Mouse (Mus musculus) limb, embryonic 10.5 days (tissue): ENCODE data around the gene Tlr2. TPM values are rescaled to one million over a fixed set of nuclear protein-coding genes. Genes with fewer than 3 reads are reported as not detected.
A peak's percentile ranks its signal among the peaks of the same experiment; 100 is the strongest.

Experiments used
- DNase-seq: peaks from one replicate; pipeline ENCODE4 v3.0.0-alpha.2; 2017; ENCODE audit warnings: low spot score
- H3K27ac ChIP-seq: fragments of 300-500 bp; sonication (generic); 2 replicates; pipeline ENCODE4 v1.5.1; 2016; ENCODE audit warnings: mild to moderate bottlenecking
- H3K27me3 ChIP-seq: fragments of 300-500 bp; sonication (generic); 2 replicates; pipeline ENCODE4 v1.6.1; 2016; ENCODE audit warnings: low read depth, mild to moderate bottlenecking; ENCODE audit not compliant: poor library complexity, severe bottlenecking
- H3K36me3 ChIP-seq: fragments of 300-500 bp; sonication (generic); 2 replicates; pipeline ENCODE4 v1.6.1; 2016; ENCODE audit warnings: mild to moderate bottlenecking, moderate library complexity
- H3K4me1 ChIP-seq: fragments of 300-500 bp; sonication (generic); 2 replicates; pipeline ENCODE4 v1.6.1; 2016
- H3K4me3 ChIP-seq: fragments of 300-500 bp; sonication (generic); 2 replicates; pipeline ENCODE4 v1.5.1; 2016; ENCODE audit warnings: mild to moderate bottlenecking, moderate library complexity
- H3K9me3 ChIP-seq: fragments of 300-500 bp; sonication (generic); replicated peaks from 2 replicates; pipeline ENCODE4 v1.6.1; 2016; ENCODE audit warnings: mild to moderate bottlenecking
- WGBS: fragments of 180-500 bp; shearing (Covaris S2); methylation state at CpG from one replicate; pipeline ENCODE4 v1.1.7; 2016; 5-methylcytosine and 5-hydroxymethylcytosine counted together
- polyA plus RNA-seq: library from polyadenylated mRNA; unstranded; fragments of >200 nt; fragmentation: Nextera tagmentation; extraction: Ambion mirVana; gene quantifications from 2 replicates; pipeline ENCODE4 v1.2.1, GENCODE M21; 2016

Tlr2 gene
- polyA plus RNA-seq, 1 experiment from 2014 or later, result 0.74 TPM

DNA sequence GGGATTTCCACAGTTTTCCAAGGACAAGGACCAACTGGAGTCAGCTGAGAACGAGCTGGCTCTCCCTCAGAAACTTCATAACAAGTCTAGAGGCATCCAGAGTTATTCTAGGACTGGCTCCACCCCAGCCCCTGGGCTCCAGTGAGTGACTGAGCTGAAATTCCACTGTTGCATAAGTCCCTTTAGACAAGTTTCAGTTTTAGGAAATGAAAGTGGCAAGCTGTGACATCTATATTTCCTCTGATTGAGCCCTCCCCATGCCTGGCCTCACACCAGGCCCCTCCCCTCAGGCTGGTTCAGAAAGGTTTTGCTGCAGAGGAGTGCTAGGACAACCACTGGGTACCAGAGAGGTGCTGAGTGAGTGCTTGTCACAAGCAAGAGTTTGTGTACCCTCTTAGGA is 21.4 kb upstream of the Tlr2 start:
- 72% methylated on average over 1 of the region's 1 CpGs for WGBS
- DNase-seq, result no peak
- Histone ChIP-seq H3K4me1 (peaks cover 6% of the 10 kb centered on the region), H3K36me3 (no peaks in the 10 kb centered on the region), H3K4me3 (no peak overlapping the region), H3K27ac (no peak overlapping the region), H3K27me3 (no peaks in the 10 kb centered on the region), H3K9me3 (no peaks in the 10 kb centered on the region)

DNA sequence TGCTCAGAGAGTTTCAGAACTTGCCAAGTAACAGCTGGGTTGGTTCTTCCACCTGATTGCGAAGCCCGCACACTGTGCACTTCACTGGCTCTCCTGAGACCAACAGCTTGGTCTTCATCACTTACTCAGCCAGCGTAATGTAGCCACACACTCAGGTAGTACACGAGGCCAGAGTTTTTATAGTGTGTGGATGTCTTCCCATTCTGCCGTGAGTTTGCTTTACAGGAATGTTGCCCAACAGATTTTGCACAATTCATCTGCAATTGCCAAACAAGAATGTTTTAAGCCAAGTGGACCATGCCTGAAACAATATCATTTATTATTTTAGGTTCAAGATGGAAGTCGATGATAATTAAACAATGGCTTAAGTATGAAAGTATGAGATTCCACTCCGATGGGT is 18.0 kb upstream of the Tlr2 start:
- H3K36me3 ChIP-seq, result no peaks in the 10 kb centered on the region
- WGBS, result 88% methylated on average over 7 of the region's 7 CpGs
- no peak overlapping the region for H3K27ac ChIP-seq
- DNase-seq, result no peak
- H3K27me3 ChIP-seq, result no peaks in the 10 kb centered on the region
- H3K4me1 ChIP-seq, result peaks cover 6% of the 10 kb centered on the region
- H3K4me3 ChIP-seq, result no peak overlapping the region
- H3K9me3 ChIP-seq, result no peaks in the 10 kb centered on the region

DNA sequence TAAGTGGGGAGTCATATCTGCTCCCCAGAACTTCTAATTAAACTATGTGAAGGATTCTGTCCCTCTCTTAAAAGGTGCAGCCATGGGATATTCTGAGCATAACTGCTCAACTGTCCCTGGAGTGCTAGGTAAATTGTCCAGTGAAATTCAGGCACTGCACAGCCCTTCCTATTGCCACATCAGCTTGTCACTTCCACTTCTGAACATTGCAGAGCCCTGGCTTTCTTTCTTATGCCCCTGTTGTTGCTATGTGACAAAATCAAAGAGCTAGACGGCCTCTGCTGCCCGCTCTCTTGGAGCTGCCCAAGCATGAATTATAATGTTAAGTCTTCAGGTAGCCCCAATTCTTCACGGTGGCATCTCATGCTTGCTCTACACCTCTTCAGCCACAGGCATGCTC is 17.5 kb upstream of the Tlr2 start:
- Histone ChIP-seq H3K36me3 (no peaks in the 10 kb centered on the region), H3K4me1 (peaks cover 6% of the 10 kb centered on the region), H3K9me3 (no peaks in the 10 kb centered on the region), H3K27ac (no peak overlapping the region), H3K27me3 (no peaks in the 10 kb centered on the region), H3K4me3 (no peak overlapping the region)
- no peak for DNase-seq
- WGBS, result 90% methylated on average over 3 of the region's 3 CpGs

DNA sequence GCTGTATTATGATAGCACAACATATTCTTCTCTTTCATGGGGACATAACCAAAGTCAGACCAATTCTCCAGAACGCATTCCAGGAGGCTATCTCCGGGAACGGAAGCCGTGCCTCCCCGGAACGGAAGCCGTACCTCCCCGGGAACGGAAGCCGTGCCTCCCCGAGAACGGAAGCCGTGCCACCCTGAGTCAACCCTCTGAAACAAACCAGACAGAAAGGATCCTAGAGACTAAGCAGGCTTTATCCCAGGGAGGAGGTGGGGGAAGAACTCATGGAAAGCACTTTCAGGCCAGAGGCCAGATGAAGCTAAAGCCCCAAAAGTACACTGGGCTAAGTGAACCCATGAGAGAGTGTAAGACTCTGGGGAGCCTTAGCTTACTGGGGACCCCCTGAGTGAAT is 16.1 kb upstream of the Tlr2 start:
- Histone ChIP-seq H3K27ac (no peak overlapping the region), H3K4me1 (no peaks in the 10 kb centered on the region), H3K36me3 (no peaks in the 10 kb centered on the region), H3K4me3 (no peak overlapping the region), H3K9me3 (no peaks in the 10 kb centered on the region), H3K27me3 (no peaks in the 10 kb centered on the region)
- DNase-seq, result no peak
- 92% methylated on average over 13 of the region's 13 CpGs for WGBS

DNA sequence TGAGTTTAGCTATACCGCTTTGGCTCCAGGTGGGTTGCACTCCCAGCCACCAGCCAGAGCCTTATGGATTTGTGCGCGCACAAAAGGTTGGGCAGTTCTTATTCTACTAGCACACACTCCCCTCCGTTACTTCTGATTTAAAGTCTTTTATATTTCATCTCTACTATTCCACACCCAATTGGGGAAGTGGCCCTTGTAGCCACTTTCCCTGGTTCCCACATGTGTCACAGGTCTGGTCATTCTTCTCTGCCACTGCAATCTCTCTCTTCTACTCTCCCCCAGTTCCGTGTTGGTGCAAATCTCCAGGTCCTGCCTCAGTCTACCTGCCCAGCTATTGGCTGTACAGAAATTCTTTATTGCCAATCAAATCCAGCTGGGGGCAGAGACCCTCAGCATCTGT is 14.1 kb upstream of the Tlr2 start:
- 92% methylated on average over 5 of the region's 5 CpGs for WGBS
- DNase-seq, result no peak

DNA sequence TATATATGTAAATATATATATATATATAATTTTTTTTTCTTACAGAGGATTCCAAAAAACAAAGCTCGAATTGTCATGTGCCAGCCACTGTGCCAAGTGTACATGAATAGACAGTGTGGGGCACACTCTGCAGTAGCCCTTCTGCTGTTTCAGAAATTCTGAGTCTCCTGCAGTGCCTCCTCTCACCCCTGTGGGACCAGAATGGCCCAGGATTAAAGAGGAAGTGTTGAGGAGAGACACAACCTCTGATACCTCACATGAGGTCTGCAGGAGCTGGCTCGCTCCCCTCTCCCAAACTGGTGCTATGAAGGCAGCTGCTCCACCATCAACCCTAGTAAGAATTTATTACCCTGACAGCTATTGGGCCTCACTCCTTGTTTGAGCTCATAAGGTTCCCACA is 7.8 kb upstream of the Tlr2 start:
- Histone ChIP-seq H3K4me3 (no peak overlapping the region), H3K36me3 (no peaks in the 10 kb centered on the region), H3K9me3 (no peaks in the 10 kb centered on the region), H3K27me3 (no peaks in the 10 kb centered on the region; the same call in 1 of the 2 replicates), H3K4me1 (no peaks in the 10 kb centered on the region), H3K27ac (no peak overlapping the region)
- 84% methylated on average over 2 of the region's 2 CpGs for WGBS
- no peak for DNase-seq

More for the DNA sequence above, 14.1 kb upstream of the Tlr2 start:
- H3K9me3 ChIP-seq, result no peaks in the 10 kb centered on the region
- H3K4me3 ChIP-seq, result no peak overlapping the region
- H3K27me3 ChIP-seq, result no peaks in the 10 kb centered on the region
- no peaks in the 10 kb centered on the region for H3K36me3 ChIP-seq
- no peak overlapping the region for H3K27ac ChIP-seq
- H3K4me1 ChIP-seq, result no peaks in the 10 kb centered on the region

DNA sequence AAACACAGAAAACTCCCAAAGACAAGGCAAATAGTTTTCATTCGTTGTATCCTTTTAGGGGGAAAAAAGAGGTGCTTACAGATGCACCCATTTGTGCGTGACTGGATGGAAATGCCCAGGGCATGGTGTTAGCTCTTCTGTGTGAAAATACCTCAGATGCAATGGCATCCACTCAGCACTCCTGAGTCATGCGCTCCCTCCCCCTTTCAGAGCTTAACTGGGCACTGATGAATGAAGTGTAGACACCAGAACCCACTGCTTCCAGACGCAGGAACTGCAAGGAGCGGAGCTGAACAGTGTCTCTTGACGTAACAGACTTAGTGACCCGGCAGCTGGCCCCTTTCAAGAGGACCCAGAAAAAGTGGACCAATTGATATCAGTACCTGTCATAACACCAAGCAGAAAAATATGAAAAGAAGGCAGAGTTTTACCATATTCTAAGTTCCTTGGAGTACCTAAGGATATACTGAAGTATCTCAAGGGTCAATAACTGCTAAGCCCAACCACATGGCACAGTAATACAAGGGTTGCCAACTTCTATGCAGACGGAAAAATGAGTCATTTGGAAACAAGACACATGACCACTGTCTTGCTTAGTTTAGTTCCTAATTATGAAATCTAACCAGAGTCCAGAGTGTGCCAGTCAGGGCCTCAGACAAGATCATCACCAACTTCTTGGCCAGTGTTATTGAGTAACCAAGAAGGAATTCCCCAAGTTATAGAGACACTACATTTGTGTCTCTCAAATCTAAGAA is 3.4 kb upstream of the Tlr2 start:
- H3K9me3 ChIP-seq, result no peaks in the 10 kb centered on the region
- peaks cover 11% of the 10 kb centered on the region for H3K4me1 ChIP-seq
- no peak overlapping the region for H3K4me3 ChIP-seq
- H3K27me3 ChIP-seq, result peaks cover 26% of the 10 kb centered on the region
- DNase-seq, result no peak
- no peaks in the 10 kb centered on the region for H3K36me3 ChIP-seq
- no peak overlapping the region for H3K27ac ChIP-seq
- 58% methylated on average over 8 of the region's 8 CpGs for WGBS

DNA sequence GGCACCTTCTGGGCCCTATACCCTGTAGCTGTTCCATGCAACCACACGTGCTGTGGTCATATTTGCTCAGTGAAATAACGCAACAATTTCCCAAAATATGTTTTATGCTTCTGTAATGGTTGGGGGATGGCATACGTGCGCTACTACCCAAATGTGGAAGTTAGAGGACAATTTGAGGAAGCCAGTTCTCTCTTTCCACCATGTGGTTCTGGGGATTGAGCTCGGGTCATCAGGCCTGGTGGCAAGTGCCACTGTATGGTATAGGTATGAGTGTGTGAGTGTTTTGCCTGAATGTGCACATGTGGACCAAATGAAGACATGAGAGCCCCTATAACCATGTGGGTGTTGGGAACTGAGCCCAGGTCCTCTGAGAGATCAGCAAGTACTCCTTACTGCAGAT is 2.1 kb downstream of the Tlr2 start:
- Histone ChIP-seq H3K27ac (no peak overlapping the region), H3K4me3 (no peak overlapping the region), H3K27me3 (peaks cover 26% of the 10 kb centered on the region), H3K9me3 (no peaks in the 10 kb centered on the region), H3K36me3 (no peaks in the 10 kb centered on the region), H3K4me1 (peaks cover 11% of the 10 kb centered on the region)
- 92% methylated on average over 5 of the region's 5 CpGs for WGBS
- DNase-seq, result peak; percentile 22

- DNase-seq, result no peak
- no peak overlapping the region for H3K27ac ChIP-seq
- H3K27me3 ChIP-seq, result peaks cover 9% of the 10 kb centered on the region
- WGBS, result 85% methylated on average over 15 of the region's 15 CpGs
- no peaks in the 10 kb centered on the region for H3K9me3 ChIP-seq
- H3K36me3 ChIP-seq, result no peaks in the 10 kb centered on the region
- H3K4me1 ChIP-seq, result peaks cover 10% of the 10 kb centered on the region
- H3K4me3 ChIP-seq, result no peak overlapping the region
Observed at GRCm38 (mm10) chr3:83836685-83837084, 4.9 kb downstream of the Tlr2 start.

DNA sequence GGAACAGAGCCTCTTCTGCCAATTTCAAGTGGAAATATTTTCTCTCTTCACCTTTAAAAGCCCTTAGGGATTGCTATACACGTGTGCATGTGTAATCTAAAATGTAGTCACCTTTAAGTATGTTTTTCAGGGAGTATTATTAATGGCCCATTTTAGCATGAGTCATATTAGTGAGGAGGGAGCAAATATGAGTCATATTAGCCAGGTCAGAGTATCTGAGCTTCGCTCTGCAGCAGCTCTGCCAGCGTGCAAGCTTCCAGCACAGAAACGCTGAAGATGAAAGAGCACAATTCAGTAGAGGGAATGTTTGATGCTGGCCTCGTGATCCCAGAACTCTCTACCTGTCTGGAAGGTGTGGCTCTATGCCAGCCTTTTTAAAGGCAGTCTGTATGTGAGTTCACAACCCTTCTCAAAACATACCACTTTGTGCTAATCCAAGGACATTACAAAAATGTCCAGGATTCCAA is 13.4 kb downstream of the Tlr2 start:
- no peak overlapping the region for H3K27ac ChIP-seq

DNA sequence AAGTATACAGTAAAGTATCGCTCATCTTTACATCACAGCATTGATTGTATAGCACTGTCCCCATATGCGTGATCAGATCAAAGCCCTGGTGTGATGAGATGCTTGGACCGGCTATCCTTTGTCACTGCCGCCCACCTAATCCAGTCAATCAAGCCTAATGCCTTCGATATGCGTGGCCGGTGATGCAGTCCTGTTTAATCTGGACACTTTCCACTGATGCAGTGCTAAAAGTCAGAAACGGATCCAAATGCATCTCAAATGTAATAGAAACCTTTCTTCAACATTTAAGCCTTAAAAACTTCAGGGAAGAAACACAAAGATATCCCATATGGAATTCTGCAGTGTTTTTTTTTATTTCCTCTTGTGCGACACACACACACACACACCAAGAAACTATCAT is 13.9 kb downstream of the Tlr2 start:
- no peaks in the 10 kb centered on the region for H3K9me3 ChIP-seq
- H3K27me3 ChIP-seq, result no peaks in the 10 kb centered on the region
- WGBS, result 93% methylated on average over 9 of the region's 9 CpGs
- H3K27ac ChIP-seq, result no peak overlapping the region
- no peak for DNase-seq
- no peaks in the 10 kb centered on the region for H3K36me3 ChIP-seq
- H3K4me3 ChIP-seq, result no peak overlapping the region
- H3K4me1 ChIP-seq, result 0 out of 2 replicates have a peak, but pooled peaks cover 3% of the 10 kb centered on the region

More for the DNA sequence above, 13.4 kb downstream of the Tlr2 start:
- no peak overlapping the region for H3K4me3 ChIP-seq
- 0 out of 2 replicates have a peak, but pooled peaks cover 3% of the 10 kb centered on the region for H3K4me1 ChIP-seq
- H3K9me3 ChIP-seq, result no peaks in the 10 kb centered on the region
- H3K27me3 ChIP-seq, result no peaks in the 10 kb centered on the region
- H3K36me3 ChIP-seq, result no peaks in the 10 kb centered on the region
- WGBS, result 82% methylated on average over 5 of the region's 5 CpGs
- DNase-seq, result no peak

DNA sequence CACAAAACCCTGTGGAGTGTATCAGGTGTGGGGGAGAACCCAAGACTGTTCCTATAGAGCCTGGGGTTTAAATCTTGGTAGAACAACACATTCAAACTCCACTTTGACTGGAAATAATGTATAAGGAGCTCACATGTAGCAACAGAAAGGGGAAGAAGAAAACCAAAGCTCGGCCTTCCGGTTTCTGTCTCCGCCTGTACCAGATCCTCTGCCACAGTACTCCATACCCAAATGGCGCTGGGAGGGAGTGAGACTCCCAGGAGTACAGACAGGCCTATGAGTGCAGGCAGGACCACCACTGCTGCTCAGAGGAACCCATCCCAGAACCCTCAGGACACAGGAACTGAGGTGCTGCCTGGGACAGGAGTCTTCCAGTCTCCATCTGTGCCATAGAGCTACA is 17.8 kb downstream of the Tlr2 start:
- no peak for DNase-seq
- WGBS, result 91% methylated on average over 4 of the region's 4 CpGs
- no peak overlapping the region for H3K27ac ChIP-seq
- H3K36me3 ChIP-seq, result no peaks in the 10 kb centered on the region
- no peaks in the 10 kb centered on the region for H3K4me1 ChIP-seq
- H3K4me3 ChIP-seq, result no peak overlapping the region
- H3K27me3 ChIP-seq, result no peaks in the 10 kb centered on the region
- H3K9me3 ChIP-seq, result no peaks in the 10 kb centered on the region

DNA sequence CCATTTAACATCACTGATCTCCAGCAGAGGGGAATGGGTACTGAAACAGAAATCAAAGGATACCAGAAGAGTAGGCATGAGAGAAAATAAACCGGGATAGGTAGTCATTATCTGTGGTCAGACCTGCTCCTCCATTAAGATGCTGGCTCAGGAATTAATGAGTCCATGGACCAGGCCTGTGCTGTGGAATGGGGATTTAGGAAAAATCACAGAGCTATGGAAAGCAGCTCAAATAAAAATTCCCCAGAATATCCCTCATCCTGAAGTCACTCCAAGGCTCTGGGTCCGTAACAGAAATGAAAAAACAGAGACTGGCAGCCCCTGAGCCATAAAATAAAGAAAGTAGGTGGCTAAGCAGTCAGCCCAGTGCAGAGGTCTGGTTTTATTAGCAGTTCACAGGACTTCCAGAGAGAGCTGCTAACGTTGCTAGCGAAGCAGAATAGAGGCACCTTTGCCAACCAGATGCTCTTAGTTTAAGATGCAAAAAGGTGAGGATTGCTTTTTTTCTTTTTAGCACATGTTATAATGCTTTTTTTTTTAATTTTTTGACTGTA is 25.1 kb downstream of the Tlr2 start:
- no peaks in the 10 kb centered on the region for H3K36me3 ChIP-seq
- H3K9me3 ChIP-seq, result no peaks in the 10 kb centered on the region
- WGBS, result 63% methylated on average over 4 of the region's 4 CpGs
- H3K27me3 ChIP-seq, result no peaks in the 10 kb centered on the region
- no peak overlapping the region for H3K27ac ChIP-seq
- no peak overlapping the region for H3K4me3 ChIP-seq
- H3K4me1 ChIP-seq, result peaks cover 28% of the 10 kb centered on the region
- no peak for DNase-seq
